Mouse (Mus musculus): ENCODE data around the gene Irs2.

The Irs2 gene

DNA sequence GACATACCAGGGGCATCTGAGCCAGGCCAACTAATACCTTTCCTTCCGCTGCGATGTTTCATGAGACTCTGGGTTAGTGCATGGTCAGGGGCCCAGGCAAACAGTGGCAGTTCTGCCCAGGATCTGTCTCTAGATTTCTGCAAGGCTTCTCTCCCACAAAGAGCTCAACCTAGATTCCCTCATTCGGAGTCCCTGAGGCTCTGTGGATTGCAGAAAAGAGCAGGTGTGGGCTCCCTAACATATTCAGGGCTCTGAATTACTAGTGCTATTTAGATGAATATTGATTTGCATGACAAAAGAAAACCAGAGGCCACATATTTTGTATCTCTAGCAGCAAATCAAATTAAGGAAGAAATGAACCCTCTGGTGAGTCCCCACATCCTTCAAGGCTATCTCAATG, 18.3 kb downstream of the Irs2 start:
- DNase-seq (ENCODE audit: low read depth, low spot score) = no peak

DNA sequence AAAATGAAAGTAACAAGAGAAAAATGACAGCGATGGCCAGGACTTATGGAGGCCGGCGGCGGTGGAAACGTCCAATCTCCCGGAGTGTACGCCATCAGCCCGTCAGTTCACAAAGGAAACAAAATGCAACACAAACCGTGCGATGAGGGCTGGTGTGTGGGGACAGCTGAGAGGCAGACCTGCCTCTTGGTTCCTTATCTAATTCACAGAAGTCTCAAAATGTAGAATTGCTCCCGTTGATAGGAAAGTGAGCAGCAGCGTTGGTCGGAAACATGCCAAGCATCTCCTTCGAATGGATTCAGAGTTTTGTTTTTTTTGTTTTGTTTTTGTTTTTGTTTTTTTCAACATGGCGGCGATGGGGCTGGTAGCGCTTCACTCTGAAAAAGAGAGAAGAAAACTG, 21.6 kb downstream of the Irs2 start:
- no peak for DNase-seq (ENCODE audit: low read depth, low spot score)

DNA sequence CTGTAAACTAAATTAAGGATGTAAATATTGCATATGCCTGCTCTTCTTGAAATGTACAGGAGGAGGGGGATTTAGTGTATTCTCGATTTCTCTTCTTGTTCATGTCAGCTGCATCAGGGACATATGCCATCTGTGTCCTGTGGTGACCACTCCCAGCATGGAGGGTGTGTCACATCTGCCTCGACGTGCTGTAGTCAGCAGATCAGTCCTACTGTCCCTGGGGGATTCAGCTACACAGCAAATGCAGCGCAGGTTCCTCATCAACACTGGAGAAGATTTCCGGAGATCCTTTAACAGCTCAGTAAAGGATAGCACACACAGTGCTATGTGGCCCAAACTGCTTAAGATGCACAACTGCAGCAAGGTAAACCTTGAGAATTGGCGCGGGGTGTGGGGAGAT, 23.2 kb downstream of the Irs2 start:
- DNase-seq (ENCODE audit: low read depth, low spot score) = no peak

DNA sequence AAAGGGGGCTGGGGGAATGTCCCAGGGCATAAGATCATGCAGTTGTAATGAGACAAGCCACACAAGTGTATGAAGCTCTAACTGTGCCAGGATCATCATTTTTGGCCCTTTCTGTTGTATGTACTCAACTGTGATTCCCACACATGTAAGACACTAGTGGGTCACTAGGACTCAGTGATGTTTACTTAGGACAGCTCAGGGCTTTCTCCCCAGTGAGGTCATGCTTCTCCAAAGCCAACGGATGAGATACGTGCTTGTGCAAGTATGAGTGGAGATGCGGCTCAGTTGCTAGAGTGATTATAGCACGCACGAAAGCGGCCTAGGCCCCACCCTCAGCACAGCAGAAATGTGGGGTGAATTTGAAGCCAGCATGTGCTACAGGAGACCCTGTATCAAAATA, 27.4 kb downstream of the Irs2 start:
- DNase-seq (ENCODE audit: low read depth, low spot score) = no peak

DNA sequence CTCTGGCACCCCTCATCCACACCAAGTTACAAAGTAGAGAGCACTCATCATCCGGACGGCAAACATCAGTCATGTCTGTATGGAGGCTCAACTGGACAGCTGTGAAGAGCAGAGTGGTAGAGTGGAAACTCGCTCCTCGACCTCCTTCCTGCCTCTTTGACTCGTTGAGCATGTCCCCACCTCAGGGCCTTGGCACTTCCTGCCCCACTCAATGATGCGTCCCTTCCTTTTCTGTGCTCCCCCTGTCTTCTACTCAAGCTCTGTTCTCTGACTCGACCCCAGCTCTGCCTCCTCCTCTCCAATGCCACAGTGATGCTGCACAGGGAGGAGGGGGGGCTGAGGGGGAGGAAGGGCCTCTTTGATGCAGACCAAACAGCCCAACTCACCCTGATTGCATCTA, 28.3 kb downstream of the Irs2 start:
- no peak for DNase-seq (ENCODE audit: low read depth, low spot score)

DNA sequence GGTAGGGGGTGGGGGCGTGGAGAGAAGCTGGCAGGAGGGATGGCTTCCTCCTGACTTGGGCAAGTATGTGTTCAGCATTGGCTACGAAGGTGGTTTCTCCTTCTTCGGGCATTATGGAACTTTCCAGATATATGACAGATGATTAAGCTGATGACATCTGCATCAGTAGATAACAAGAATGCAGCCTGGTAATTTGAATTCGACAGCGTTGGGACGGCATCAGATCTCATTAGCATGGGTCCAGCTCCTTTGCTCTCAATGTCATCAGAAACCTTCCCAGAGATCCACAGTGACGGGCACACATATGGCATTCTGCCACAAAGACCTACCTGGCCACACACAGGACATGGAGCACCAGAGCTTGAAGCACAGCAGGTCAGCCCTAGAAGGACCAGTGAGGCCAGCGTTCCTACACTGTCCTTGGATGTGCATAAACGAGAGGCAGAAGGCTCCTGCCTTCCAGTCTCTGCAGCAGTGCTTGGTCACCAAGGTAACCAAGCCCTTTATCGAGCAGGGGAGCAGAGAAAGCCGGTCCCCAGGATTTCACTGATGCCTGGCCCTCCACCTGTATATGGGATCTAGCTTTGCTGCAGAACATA, 29.0 kb downstream of the Irs2 start:
- no peak for DNase-seq (ENCODE audit: low read depth, low spot score)

DNA sequence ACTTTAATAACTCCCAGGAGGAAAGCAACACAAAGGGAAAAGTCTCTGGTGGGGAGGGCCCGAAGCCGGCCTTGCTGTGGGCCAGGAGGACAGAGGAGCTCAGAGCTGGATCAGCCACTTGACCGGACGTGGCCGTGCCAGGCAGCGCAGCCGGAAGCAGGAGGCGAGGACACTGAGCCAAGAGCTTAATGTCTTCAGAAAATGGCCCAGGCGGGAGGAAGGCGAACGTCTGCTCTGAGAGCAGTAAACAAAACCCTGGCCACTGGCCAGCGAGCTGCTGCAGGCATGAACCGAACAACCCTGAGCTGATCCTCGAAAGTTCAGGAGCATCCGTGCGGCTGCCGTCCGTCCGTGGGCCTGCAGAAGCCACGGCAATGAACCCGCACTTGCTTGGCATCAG, 29.9 kb downstream of the Irs2 start:
- no peak for DNase-seq (ENCODE audit: low read depth, low spot score)

DNA sequence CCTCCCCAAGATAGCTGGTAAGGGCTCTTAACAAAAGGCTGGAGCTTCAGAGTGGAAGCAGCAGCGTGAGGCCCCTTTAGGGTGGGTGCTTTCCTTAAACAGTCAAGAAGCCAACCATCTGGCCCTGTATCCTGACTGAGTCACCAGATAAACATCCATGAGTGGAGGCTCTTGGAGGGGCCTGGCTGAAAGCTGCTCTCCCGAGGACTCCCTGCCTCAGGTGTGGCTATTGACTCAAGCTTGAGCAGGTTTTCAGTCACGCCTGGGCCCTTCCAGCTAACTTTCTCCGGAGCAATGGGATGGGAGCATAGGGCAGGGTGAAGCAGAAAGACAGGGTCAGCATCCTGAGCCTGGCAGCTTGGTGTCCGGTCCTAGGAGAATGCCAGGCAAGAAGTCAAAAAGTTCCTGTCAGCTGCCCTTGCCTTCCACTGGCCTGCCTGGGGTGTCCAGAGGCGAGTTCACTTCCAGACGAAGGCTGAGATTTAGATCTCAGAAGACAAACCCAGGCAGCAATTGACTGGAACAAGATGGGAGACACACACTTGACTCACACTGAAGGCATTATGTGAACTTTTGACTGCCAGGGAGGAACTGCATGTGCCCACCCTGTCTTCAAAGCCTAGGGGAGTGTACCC, 30.4 kb downstream of the Irs2 start:
- DNase-seq (ENCODE audit: low read depth, low spot score) = no peak

DNA sequence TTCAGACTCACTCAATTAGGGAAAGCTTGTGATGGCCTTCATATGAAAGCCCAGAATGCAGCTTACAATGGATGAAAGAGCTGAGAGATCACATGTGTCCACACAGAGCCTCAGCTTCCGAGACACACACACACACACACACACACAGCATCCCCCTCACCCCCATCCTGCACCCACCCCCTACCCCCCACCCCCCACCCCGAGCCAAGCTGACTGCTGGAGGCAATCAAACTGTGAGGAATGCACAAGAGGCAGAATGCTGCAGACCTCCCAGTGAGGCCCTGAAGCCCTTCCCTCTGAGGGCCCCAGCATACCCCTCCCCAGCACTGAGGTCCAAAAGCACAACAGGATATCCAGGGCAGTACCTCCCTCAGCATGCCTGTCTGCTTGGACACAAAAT, 33.6 kb downstream of the Irs2 start:
- no peak for DNase-seq (ENCODE audit: low read depth, low spot score)

DNA sequence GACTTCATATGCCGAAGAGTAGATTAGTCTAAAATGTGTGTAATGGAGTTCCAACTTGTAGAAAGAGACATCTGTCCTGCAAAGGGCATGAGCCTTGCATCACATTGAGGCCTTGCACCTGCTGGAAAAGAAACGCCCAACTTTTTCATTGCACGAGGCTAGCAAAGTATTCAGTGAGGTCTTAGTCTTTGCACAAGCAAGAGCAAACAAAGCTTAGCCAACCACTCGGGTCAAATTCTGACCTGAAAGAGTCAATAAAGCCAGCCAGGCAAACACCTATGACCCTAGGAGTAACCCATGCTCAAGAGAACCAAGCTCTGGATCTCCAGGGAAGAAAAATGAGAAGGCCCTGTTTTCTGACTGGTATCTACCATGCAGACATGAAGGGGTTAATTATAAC, 34.1 kb downstream of the Irs2 start:
- DNase-seq (ENCODE audit: low read depth, low spot score) = no peak

DNA sequence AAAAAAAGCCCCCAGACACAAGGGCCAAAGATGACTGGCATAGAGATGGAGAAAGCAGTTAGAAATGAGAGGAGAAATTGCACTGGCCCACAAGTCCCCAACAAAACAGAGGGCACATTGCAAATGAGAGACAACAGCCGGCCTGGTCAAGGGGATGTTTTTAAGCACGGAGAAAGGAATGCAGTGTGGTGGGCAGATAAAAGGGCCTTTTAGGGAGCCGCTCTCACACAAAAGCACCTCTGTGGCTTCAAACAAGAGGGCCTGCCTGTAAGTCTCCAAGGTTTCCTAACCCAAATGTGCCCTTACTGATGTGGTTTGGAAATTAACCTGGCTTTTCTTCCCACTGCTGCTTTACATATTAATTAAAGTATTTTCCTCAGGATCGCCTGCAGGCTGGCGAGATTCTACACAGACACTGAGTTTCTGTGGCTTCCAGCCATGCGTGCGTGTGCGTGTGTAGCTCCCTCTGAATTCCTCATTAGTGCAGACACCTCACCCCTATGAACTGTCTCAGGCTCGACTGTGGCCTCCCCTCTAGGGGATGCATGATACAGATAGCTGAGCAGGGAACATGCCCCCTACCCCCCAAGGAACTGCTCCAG, 35.3 kb downstream of the Irs2 start:
- DNase-seq (ENCODE audit: low read depth, low spot score) = no peak

DNA sequence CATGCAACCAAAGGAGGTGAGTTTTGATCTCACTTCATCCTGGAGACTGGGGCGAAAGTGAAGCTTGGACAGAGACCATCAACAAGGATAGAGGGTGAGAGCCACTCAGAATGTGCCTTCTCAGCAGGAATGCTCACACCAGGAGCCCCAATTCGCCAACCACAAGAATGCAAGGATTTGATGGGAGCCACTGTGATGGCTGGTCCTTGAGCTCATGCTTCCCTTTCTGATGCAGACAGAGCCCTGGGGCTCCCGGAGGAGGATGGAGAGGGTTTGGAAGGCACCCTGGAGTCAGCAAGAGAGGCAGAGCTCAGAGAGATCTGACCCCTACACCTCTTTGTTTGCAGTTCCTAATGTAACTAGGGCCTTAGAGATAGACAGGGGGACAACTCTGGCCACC, 36.3 kb downstream of the Irs2 start:
- peak; percentile 35 for DNase-seq (ENCODE audit: low read depth, low spot score)

DNA sequence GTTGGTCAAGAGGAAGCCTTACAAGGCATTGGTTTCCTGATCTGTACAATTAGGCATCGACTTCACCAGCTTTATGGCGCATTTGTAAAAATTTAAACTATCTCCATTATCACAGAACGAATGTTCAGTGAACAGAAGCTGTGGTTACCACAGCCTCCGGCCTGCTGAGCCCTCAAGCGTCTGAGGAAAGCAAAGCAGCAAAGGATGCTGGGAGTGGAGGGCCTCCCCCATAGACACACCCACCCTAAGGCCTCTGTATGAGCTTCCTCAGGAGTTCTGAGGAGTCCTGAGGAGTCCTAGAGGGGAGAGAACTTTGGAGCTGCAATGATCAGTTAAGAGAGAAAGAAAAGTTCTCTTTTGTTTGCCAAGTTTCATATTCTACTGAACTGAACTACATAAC, 36.7 kb downstream of the Irs2 start:
- no peak for DNase-seq (ENCODE audit: low read depth, low spot score)

DNA sequence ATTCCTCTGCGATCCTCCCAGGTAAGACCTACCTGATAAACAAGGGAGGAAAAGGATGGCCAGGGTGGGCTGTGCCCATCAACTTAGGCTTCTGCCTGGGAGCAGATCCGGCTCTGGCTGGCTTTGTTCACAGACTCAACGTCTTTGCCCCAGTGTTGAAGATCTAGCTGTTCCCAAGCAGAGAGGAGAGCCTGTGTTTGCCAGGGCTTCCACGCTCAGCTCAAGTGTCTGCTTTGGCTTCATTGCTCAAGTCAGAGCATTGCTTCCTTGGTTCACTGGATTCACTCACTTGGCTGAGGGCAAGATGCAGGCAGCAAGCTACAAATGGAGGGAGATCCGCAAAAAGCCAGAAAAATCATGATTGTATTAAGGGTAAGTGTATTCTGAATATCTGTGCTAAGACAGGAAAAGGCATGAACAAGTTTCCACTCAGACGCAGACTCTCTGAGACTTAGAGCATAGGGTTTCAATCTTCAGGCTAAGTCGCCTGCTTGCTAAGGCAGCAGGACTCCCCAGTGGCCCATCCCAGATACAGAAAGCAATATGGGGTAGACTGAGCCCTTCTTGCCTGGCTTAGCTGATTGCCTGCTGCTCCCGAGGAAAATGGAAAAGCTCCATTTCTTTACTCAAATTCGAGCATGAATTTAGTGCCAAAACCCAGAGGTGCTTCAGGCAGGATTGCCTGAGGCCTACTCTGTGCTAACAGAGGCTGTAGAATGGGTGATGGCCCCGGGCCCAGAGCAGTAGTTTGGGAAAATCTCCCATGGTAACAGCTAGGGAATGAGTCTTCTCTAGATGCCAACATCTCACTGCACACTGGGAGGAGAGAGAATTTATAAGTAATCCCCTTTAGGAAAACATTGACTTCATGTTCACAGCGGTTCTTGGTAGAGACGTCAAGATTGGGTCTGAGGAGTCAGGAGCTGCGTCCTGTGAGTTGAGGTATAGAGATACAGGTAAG, 37.5 kb downstream of the Irs2 start:
- DNase-seq (ENCODE audit: low read depth, low spot score) = no peak

DNA sequence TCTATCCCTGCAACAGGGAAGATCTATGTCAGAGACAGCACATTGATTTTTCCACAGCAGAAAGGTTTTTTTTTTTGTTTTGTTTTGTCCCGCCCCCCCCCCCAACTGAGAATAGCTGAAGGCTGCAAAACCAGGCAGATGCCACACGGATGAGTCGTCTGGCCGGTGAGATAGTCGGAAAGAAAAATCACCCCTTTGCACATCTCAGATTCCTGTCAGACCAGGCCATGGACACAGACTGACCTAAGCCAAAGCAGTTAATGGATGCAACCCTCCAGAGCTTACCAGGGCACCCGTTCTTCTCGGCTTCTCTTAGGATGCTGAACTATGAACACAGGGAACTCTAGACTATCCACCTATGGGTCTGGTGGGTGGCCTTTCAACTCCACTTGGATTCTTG, 39.6 kb downstream of the Irs2 start:
- DNase-seq (ENCODE audit: low read depth, low spot score) = no peak

DNA sequence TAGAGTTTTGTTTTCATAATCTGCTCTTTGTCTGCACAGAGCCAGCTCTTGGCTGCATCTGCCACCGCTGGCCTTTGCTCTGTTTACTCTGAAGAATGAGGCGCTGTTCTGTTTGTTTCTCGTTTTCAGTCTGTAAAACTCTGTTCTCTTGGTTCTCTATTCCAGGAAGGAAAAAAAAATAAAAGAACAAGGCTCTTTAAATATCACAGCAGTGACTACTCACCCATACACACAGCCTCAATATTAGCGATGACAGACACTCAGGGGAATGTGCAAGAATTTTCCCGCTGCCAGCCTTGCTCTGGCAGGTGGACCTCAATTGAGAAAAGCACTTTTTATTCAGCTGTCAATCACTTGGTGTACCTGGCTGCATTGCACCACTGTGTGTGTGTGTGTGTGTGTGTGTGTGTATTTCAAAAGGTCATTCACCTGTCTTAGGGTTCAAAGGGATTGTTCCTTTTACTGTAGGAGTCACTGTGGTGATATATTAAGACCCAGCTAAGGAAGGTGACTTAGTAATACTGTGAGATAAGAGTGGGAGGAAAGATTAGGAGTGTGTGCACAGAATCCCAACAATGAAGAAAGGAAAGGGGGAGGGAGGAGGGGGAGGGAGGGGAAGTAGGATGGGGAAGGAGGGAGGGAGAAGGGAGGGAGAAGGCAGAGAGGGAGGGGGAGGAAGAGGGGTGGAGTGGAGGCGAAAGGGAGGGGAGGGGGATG, 42.7 kb downstream of the Irs2 start:
- no peak for DNase-seq (ENCODE audit: low read depth, low spot score)

DNA sequence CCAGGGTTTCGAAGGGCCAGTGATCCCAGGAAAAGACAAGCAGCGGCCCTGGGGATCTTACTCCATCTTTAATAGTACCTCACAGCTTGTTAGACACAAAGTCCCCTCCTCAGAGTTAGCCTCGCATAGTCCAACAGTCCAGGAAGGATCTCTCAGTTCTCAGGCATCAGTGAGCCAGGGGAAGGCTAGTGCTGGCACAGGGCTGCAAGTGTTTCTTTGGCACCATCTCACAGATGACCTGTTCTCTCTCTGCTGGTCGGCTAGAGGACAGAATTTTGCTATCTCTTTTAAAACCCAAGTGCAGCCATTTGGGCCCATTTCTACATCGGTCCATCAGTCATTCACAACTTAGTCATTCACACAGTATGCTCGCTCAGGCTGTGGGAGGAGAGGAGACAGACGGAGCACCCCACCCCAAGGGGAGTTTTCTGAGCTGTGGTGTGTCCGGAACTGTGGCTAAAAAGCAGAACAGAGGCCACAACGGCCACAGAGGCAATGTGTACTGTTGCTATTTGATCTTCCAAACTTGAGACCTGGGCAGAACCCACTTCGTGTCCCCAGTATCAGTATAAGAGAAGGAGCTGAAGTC, 43.7 kb downstream of the Irs2 start:
- DNase-seq (ENCODE audit: low read depth, low spot score) = no peak

DNA sequence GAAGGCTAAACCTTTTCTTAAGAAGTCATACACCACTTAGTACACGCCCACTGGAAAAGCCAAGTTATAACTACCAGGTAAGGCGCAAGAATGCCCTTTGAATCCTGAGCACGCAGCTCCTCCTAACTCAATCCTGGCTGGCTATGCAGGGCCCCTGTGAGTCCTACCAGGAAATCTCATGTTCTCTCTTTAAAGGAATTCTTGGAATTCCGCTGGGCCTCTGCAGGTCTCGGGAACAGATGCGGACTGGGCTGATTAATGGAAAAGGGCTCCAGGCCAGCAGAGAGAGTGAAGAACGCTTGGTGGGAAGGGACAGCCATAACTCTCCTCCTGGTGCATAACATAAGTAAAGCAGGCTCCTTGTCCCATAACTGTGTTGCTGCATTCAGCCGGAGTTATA, 46.3 kb downstream of the Irs2 start:
- peak; percentile 12 for DNase-seq (ENCODE audit: low read depth, low spot score)

DNA sequence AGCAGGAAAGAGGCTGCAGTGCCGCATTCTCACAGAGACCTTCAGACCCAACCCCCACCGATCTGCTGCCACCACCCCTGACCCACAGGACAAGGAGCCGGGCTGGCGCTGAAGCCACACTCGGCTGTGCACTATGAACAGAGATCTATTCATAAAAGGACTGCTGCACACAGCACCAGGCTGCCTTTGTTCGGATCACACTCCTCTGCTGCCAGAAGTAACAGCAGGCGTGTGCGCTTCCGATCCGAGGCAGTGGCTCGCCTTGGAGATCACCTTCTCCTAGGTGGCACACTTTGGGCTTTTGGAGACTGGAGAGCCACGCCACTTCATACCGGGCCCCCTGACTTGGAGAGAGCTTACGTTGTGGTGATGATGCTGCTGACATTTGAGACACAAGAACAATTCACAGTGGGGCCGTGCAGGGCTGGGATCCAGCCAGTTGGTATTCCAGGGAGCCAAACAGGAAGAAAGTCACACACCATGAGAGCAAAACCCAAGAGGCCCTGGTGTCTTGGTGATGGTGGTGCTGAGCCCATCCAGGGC, 47.9 kb downstream of the Irs2 start:
- peak; percentile 18 for DNase-seq (ENCODE audit: low read depth, low spot score)

DNA sequence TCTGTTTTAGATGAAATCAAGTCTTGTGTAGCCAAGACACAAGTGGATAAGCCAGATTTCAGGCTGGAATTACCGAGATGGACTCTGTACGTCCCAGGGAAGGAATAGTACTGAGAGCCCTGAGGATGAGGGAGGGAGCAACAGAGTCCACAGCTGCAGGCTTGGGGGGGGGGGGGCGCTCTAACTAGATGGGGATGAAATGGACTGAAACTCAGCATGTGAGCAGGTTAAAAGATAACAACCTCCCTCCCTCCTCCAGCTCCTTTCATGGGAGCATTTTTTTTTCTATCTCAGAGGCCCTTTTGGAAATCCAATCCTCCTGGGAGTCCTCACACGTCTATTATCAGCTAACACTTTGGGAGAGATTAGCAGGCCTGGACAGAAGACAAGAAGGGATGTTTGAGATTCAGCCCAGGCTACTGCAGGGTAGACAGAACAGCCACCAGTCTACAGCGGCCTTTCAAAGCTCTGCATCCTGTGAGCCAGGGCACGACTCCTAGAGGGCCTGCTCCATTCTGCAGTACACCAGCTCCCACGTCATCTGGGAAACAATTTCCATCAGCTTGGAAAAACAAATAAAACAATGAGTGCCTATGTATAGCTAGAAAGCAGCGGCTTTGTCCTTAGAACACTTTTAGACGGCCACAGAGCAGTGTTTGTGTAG, 50.8 kb downstream of the Irs2 start:
- DNase-seq (ENCODE audit: low read depth, low spot score) = no peak
